19 mouse cellular contexts compared by ENCODE assay signal in genomic region chr17:30214393-30214792, GRCm38 (mm10).
DNase-seq lines count a peak whose midpoint lies in the region; ATAC-seq and TF ChIP-seq lines count a peak whose summit lies in the region.
"Had no signal": no experiment of that assay in that cellular context is flagged by ENCODE, and none has a peak within 500 bp of the region (broad histone marks: within the 10 kb centered on the region; RNA-seq: fewer than 3 reads in every experiment).

No protein-coding gene starts in this region.

- peak; percentile 66 to 76 for DNase-seq in left cerebral cortex, adult 18-20 months (ENCODE audit: low spot score in 2 of 2)
- no peak for DNase-seq in left cerebral cortex, postnatal 10 days (ENCODE audit: extremely low spot score in 1 of 2, low spot score in 2 of 2)
- DNase-seq in brain, adult 2 months (ENCODE audit: low read depth, low spot score), result peak; percentile 89
- DNase-seq in layer of hippocampus, adult 9-10 months (ENCODE audit: low spot score), result peak; percentile 46
- no peak for DNase-seq in thymus, adult 18-20 months
- no peak for DNase-seq in adrenal gland, postnatal 10 days
- DNase-seq: adrenal gland, adult 2 months; cerebellum, postnatal 25 days; gastrocnemius, postnatal 14 days; kidney, postnatal 10 days; thymus, postnatal 25 days had no signal

- TF ChIP-seq POLR2A in olfactory bulb, adult 2 months (IDR thresholded peaks at IDR 0.05; ENCODE audit: insufficient read depth, low read depth, low read length), result no peak

- no peak overlapping the region for H3K4me2 ChIP-seq in midbrain, embryonic 13.5 days (replicated peaks)
- H3K4me2 ChIP-seq: embryonic facial prominence, embryonic 15.5 days; forebrain, embryonic 13.5 days; heart, embryonic 11.5 days; lung, embryonic 15.5 days had no signal

- no peak for ATAC-seq in midbrain, embryonic 13.5 days
- ATAC-seq: forebrain, embryonic 13.5 days; Patski had no signal

- TF ChIP-seq CTCF in olfactory bulb, adult 2 months (IDR thresholded peaks at IDR 0.05; ENCODE audit: insufficient read depth, low read depth, low read length), result no peak

- intact Hi-C loops in left cerebral cortex, postnatal 10 days (cut with DNase I), result no loop called here

- peaks cover 49% of the 10 kb centered on the region for H3K36me3 ChIP-seq in midbrain, embryonic 13.5 days

- H3K9ac ChIP-seq in midbrain, embryonic 13.5 days (replicated peaks), result no peak overlapping the region
- H3K9ac ChIP-seq: embryonic facial prominence, embryonic 15.5 days; forebrain, embryonic 13.5 days; lung, embryonic 15.5 days had no signal

- peaks cover 41% of the 10 kb centered on the region for H3K4me1 ChIP-seq in olfactory bulb, adult 2 months (ENCODE audit: control insufficient read depth, insufficient read depth, low read length)
- H3K4me1 ChIP-seq in midbrain, embryonic 13.5 days (replicated peaks), result peaks cover 23% of the 10 kb centered on the region
- H3K4me1 ChIP-seq: embryonic facial prominence, embryonic 15.5 days; lung, embryonic 15.5 days had no signal

- H3K27me3 ChIP-seq in midbrain, embryonic 13.5 days, result no peaks in the 10 kb centered on the region
- H3K27me3 ChIP-seq: CH12.LX; embryonic facial prominence, embryonic 15.5 days; forebrain, embryonic 13.5 days; lung, embryonic 15.5 days; Patski had no signal

- H3K9me3 ChIP-seq in midbrain, embryonic 13.5 days, result no peaks in the 10 kb centered on the region
- H3K9me3 ChIP-seq: embryonic facial prominence, embryonic 15.5 days; forebrain, embryonic 13.5 days; lung, embryonic 15.5 days had no signal

- H3K4me3 ChIP-seq in olfactory bulb, adult 2 months (ENCODE audit: insufficient read depth, low read depth, low read length), result no peak overlapping the region
- H3K4me3 ChIP-seq in midbrain, embryonic 13.5 days (replicated peaks), result no peak overlapping the region
- H3K4me3 ChIP-seq: embryonic facial prominence, embryonic 15.5 days; forebrain, embryonic 13.5 days; lung, embryonic 15.5 days had no signal

- 42% methylated on average over 6 of the region's 6 CpGs for WGBS in olfactory bulb, adult 2 months
- WGBS in midbrain, embryonic 13.5 days, result 90% methylated on average over 6 of the region's 6 CpGs

- peak overlapping the region; percentile 63; the same call in 1 of the 2 replicates for H3K27ac ChIP-seq in olfactory bulb, adult 2 months (ENCODE audit: insufficient read depth, low read depth, low read length)
- no peak overlapping the region for H3K27ac ChIP-seq in midbrain, embryonic 13.5 days
- H3K27ac ChIP-seq: embryonic facial prominence, embryonic 15.5 days; forebrain, embryonic 13.5 days; lung, embryonic 15.5 days had no signal

Comparison
In these comparisons a context has a peak if more than half of its experiments do, and no peak if none do; other contexts are left out.
1. DNase-seq: peak in left cerebral cortex, adult 18-20 months (2 of 2), brain, adult 2 months (single experiment) and layer of hippocampus, adult 9-10 months (single experiment); none in left cerebral cortex, postnatal 10 days (0 of 2), thymus, adult 18-20 months (0 of 2) and adrenal gland, postnatal 10 days (single experiment).